Mouse (Mus musculus) hindbrain, embryonic 13.5 days (tissue): ENCODE measurements around the gene Atg14. TPM values are rescaled to one million over a fixed set of nuclear protein-coding genes. Genes with fewer than 3 reads are reported as not detected.
A peak's percentile ranks its signal among the peaks of the same experiment; 100 is the strongest.

ENCODE experiments used
- ATAC-seq: fragments of 200-750 bp; cut with Nextera tagmentation; 2 replicates; pipeline ENCODE4 v1.8.0; 2017; ENCODE audit warnings: moderate TSS enrichment; ENCODE audit not compliant: low FRiP score
- H3K27ac ChIP-seq: fragments of 300-500 bp; sonication (generic); 2 replicates; pipeline ENCODE4 v1.5.1; 2015; ENCODE audit warnings: inconsistent platforms, mild to moderate bottlenecking, moderate library complexity
- H3K27me3 ChIP-seq: fragments of 300-500 bp; sonication (generic); 2 replicates; pipeline ENCODE4 v1.6.1; 2015; ENCODE audit warnings: mild to moderate bottlenecking, inconsistent platforms
- H3K36me3 ChIP-seq: fragments of 300-500 bp; sonication (generic); 2 replicates; pipeline ENCODE4 v1.6.1; 2015; ENCODE audit warnings: mild to moderate bottlenecking, inconsistent platforms
- H3K4me1 ChIP-seq: fragments of 300-500 bp; sonication (generic); replicated peaks from 2 replicates; pipeline ENCODE4 v1.6.1; 2015; ENCODE audit warnings: inconsistent platforms
- H3K4me2 ChIP-seq: fragments of 300-500 bp; sonication (generic); 2 replicates; pipeline ENCODE4 v1.6.1; 2015; ENCODE audit warnings: inconsistent platforms, mild to moderate bottlenecking, moderate library complexity
- H3K4me3 ChIP-seq: fragments of 300-500 bp; sonication (generic); 2 replicates; pipeline ENCODE4 v1.5.1; 2015; ENCODE audit warnings: mild to moderate bottlenecking, inconsistent platforms
- H3K9ac ChIP-seq: fragments of 300-500 bp; sonication (generic); 2 replicates; pipeline ENCODE4 v1.6.1; 2015; ENCODE audit warnings: mild to moderate bottlenecking, inconsistent platforms
- H3K9me3 ChIP-seq: fragments of 300-500 bp; sonication (generic); 2 replicates; pipeline ENCODE4 v1.6.1; 2016; ENCODE audit warnings: inconsistent platforms
- WGBS: fragments of 180-500 bp; shearing (Covaris S2); methylation state at CpG from one replicate; pipeline ENCODE4 v1.1.7; 2015; 5-methylcytosine and 5-hydroxymethylcytosine counted together
- polyA plus RNA-seq: library from polyadenylated mRNA; unstranded; fragments of >200 nt; fragmentation: Nextera tagmentation; extraction: Ambion mirVana; gene quantifications from 2 replicates; pipeline ENCODE4 v1.2.1, GENCODE M21; 2015

The Atg14 gene
- polyA plus RNA-seq, 1 experiment from 2014 or later, result 17.5 TPM

- no peak overlapping the region for H3K4me3 ChIP-seq
- H3K36me3 ChIP-seq, result no peaks in the 10 kb centered on the region
- H3K4me2 ChIP-seq, result no peak overlapping the region
- WGBS, result 77% methylated on average over 4 of the region's 4 CpGs
- H3K4me1 ChIP-seq, result peaks cover 1% of the 10 kb centered on the region
- no peak overlapping the region for H3K27ac ChIP-seq
- no peaks in the 10 kb centered on the region for H3K27me3 ChIP-seq
- ATAC-seq, result no peak
- H3K9ac ChIP-seq, result no peak overlapping the region
- H3K9me3 ChIP-seq, result no peaks in the 10 kb centered on the region
Observed at GRCm38 (mm10) chr14:47572707-47573106, 2.3 kb upstream of the Atg14 start.

GRCm38 (mm10) chr14:47567962-47568652 is 2.3 kb downstream of the Atg14 start:
- Histone ChIP-seq H3K4me3 (peak overlapping the region; percentile 89), H3K9ac (peak overlapping the region; percentile 87), H3K27me3 (no peaks in the 10 kb centered on the region), H3K4me1 (peaks cover 15% of the 10 kb centered on the region), H3K36me3 (0 out of 2 replicates have a peak, but pooled peaks cover 10% of the 10 kb centered on the region), H3K4me2 (peak overlapping the region; percentile 88), H3K9me3 (no peaks in the 10 kb centered on the region), H3K27ac (peak overlapping the region; percentile 66; the same call in 1 of the 2 replicates)
- under 1% methylated on average over 46 of the region's 46 CpGs for WGBS
- peak; percentile 99 for ATAC-seq

- Histone ChIP-seq H3K9me3 (no peaks in the 10 kb centered on the region), H3K27me3 (no peaks in the 10 kb centered on the region), H3K4me2 (no peak overlapping the region), H3K36me3 (peaks cover 29% of the 10 kb centered on the region), H3K4me3 (no peak overlapping the region), H3K4me1 (peaks cover 15% of the 10 kb centered on the region), H3K9ac (no peak overlapping the region), H3K27ac (no peak overlapping the region)
- WGBS, result 89% methylated on average over 4 of the region's 4 CpGs
- ATAC-seq, result no peak
Observed at GRCm38 (mm10) chr14:47563106-47563505, 7.3 kb downstream of the Atg14 start.

GRCm38 (mm10) chr14:47562530-47562929 is 7.9 kb downstream of the Atg14 start:
- Histone ChIP-seq H3K27ac (no peak overlapping the region), H3K9ac (no peak overlapping the region), H3K27me3 (no peaks in the 10 kb centered on the region), H3K4me2 (no peak overlapping the region), H3K4me1 (peaks cover 12% of the 10 kb centered on the region), H3K36me3 (peaks cover 32% of the 10 kb centered on the region), H3K4me3 (no peak overlapping the region), H3K9me3 (no peaks in the 10 kb centered on the region)
- ATAC-seq, result no peak
- 94% methylated on average over 1 of the region's 1 CpGs for WGBS

GRCm38 (mm10) chr14:47560714-47561113 is 9.7 kb downstream of the Atg14 start:
- Histone ChIP-seq H3K4me3 (no peak overlapping the region), H3K27me3 (no peaks in the 10 kb centered on the region), H3K36me3 (peaks cover 47% of the 10 kb centered on the region), H3K9me3 (no peaks in the 10 kb centered on the region), H3K4me1 (no peaks in the 10 kb centered on the region), H3K9ac (no peak overlapping the region), H3K4me2 (no peak overlapping the region), H3K27ac (no peak overlapping the region)
- 92% methylated on average over 2 of the region's 2 CpGs for WGBS
- ATAC-seq, result no peak

- H3K9ac ChIP-seq, result no peak overlapping the region
- H3K27me3 ChIP-seq, result no peaks in the 10 kb centered on the region
- H3K4me1 ChIP-seq, result no peaks in the 10 kb centered on the region
- no peak overlapping the region for H3K4me2 ChIP-seq
- no peak overlapping the region for H3K27ac ChIP-seq
- no peak overlapping the region for H3K4me3 ChIP-seq
- peaks cover 81% of the 10 kb centered on the region for H3K36me3 ChIP-seq
- no peak for ATAC-seq
- H3K9me3 ChIP-seq, result no peaks in the 10 kb centered on the region
- WGBS, result 96% methylated on average over 5 of the region's 5 CpGs
Observed at GRCm38 (mm10) chr14:47555225-47555624, 15.2 kb downstream of the Atg14 start.

GRCm38 (mm10) chr14:47554236-47554635 is 16.2 kb downstream of the Atg14 start:
- H3K36me3 ChIP-seq, result peaks cover 82% of the 10 kb centered on the region

GRCm38 (mm10) chr14:47553380-47553779 is 17.1 kb downstream of the Atg14 start:
- no peak overlapping the region for H3K9ac ChIP-seq
- no peaks in the 10 kb centered on the region for H3K4me1 ChIP-seq
- H3K9me3 ChIP-seq, result no peaks in the 10 kb centered on the region
- H3K27me3 ChIP-seq, result no peaks in the 10 kb centered on the region
- no peak overlapping the region for H3K4me3 ChIP-seq
- no peak overlapping the region for H3K27ac ChIP-seq
- ATAC-seq, result no peak
- no peak overlapping the region for H3K4me2 ChIP-seq
- WGBS, result 95% methylated on average over 2 of the region's 2 CpGs
- H3K36me3 ChIP-seq, result peaks cover 85% of the 10 kb centered on the region

More at GRCm38 (mm10) chr14:47554236-47554635, 16.2 kb downstream of the Atg14 start:
- no peak overlapping the region for H3K4me3 ChIP-seq
- 94% methylated on average over 4 of the region's 4 CpGs for WGBS
- ATAC-seq, result no peak
- H3K4me1 ChIP-seq, result no peaks in the 10 kb centered on the region
- H3K9me3 ChIP-seq, result no peaks in the 10 kb centered on the region
- H3K27me3 ChIP-seq, result no peaks in the 10 kb centered on the region
- no peak overlapping the region for H3K9ac ChIP-seq
- H3K27ac ChIP-seq, result no peak overlapping the region
- H3K4me2 ChIP-seq, result no peak overlapping the region

- Histone ChIP-seq H3K9ac (no peak overlapping the region), H3K4me2 (no peak overlapping the region), H3K27ac (no peak overlapping the region), H3K4me3 (no peak overlapping the region), H3K27me3 (no peaks in the 10 kb centered on the region), H3K9me3 (no peaks in the 10 kb centered on the region), H3K36me3 (peaks cover 93% of the 10 kb centered on the region), H3K4me1 (no peaks in the 10 kb centered on the region)
- whole genome bisulfite sequencing, result 97% methylated on average over 6 of the region's 6 CpGs
- no peak for ATAC-seq
Observed at GRCm38 (mm10) chr14:47551668-47552067, 18.8 kb downstream of the Atg14 start.

GRCm38 (mm10) chr14:47544877-47545276 is 25.6 kb downstream of the Atg14 start:
- Histone ChIP-seq H3K36me3 (peaks cover 97% of the 10 kb centered on the region), H3K9ac (no peak overlapping the region), H3K4me3 (no peak overlapping the region), H3K4me1 (no peaks in the 10 kb centered on the region), H3K9me3 (no peaks in the 10 kb centered on the region), H3K27me3 (no peaks in the 10 kb centered on the region), H3K27ac (no peak overlapping the region), H3K4me2 (no peak overlapping the region)
- 95% methylated on average over 4 of the region's 4 CpGs for WGBS
- no peak for ATAC-seq

- Histone ChIP-seq H3K27me3 (no peaks in the 10 kb centered on the region), H3K36me3 (peaks cover 97% of the 10 kb centered on the region), H3K9me3 (no peaks in the 10 kb centered on the region), H3K4me2 (no peak overlapping the region), H3K9ac (no peak overlapping the region), H3K4me1 (no peaks in the 10 kb centered on the region), H3K4me3 (no peak overlapping the region), H3K27ac (no peak overlapping the region)
- no peak for ATAC-seq
- 89% methylated on average over 5 of the region's 5 CpGs for WGBS
Observed at GRCm38 (mm10) chr14:47544286-47544685, 26.2 kb downstream of the Atg14 start.

GRCm38 (mm10) chr14:47542283-47542682 is 28.2 kb downstream of the Atg14 start:
- H3K36me3 ChIP-seq, result peaks cover 83% of the 10 kb centered on the region

GRCm38 (mm10) chr14:47541325-47541948 is 29.0 kb downstream of the Atg14 start:
- H3K9ac ChIP-seq, result no peak overlapping the region
- H3K4me2 ChIP-seq, result no peak overlapping the region
- no peaks in the 10 kb centered on the region for H3K4me1 ChIP-seq
- H3K27ac ChIP-seq, result no peak overlapping the region
- H3K9me3 ChIP-seq, result no peaks in the 10 kb centered on the region
- no peak overlapping the region for H3K4me3 ChIP-seq
- no peaks in the 10 kb centered on the region for H3K27me3 ChIP-seq
- WGBS, result 92% methylated on average over 10 of the region's 10 CpGs
- no peak for ATAC-seq
- peaks cover 74% of the 10 kb centered on the region for H3K36me3 ChIP-seq

More at GRCm38 (mm10) chr14:47542283-47542682, 28.2 kb downstream of the Atg14 start:
- Histone ChIP-seq H3K9ac (no peak overlapping the region), H3K27me3 (no peaks in the 10 kb centered on the region), H3K4me2 (no peak overlapping the region), H3K4me1 (no peaks in the 10 kb centered on the region), H3K4me3 (no peak overlapping the region), H3K9me3 (no peaks in the 10 kb centered on the region), H3K27ac (no peak overlapping the region)
- WGBS, result 98% methylated on average over 3 of the region's 3 CpGs
- no peak for ATAC-seq
